Mouse (Mus musculus) myocyte (in vitro differentiated cells): Measurements from ENCODE around the gene Abcg4. TPM values are rescaled to one million over a fixed set of nuclear protein-coding genes. Genes with fewer than 3 reads are reported as not detected.
A peak's percentile ranks its signal among the peaks of the same experiment; 100 is the strongest.
"Not testable (repeated sequence)": the region's sequence is repeated elsewhere in the genome, so short reads cannot be mapped to it uniquely, and the experiment has no call there.

Source experiments
- H3K27me3 ChIP-seq: one replicate; pipeline ENCODE4 v1.6.1; 2011; ENCODE audit not compliant: control insufficient read depth, insufficient read depth, insufficient read length
- H3K36me3 ChIP-seq: one replicate; pipeline ENCODE4 v1.6.1; 2011; ENCODE audit not compliant: control insufficient read depth, insufficient read depth
- H3K4me2 ChIP-seq: one replicate; pipeline ENCODE4 v1.6.1; 2011; ENCODE audit warnings: low read depth, control low read depth
- H3K4me3 ChIP-seq: one replicate; pipeline ENCODE4 v1.5.1; 2011; ENCODE audit warnings: mild to moderate bottlenecking, control low read depth, moderate library complexity
- H3K79me2 ChIP-seq: one replicate; pipeline ENCODE4 v1.6.1; 2011; ENCODE audit not compliant: control insufficient read depth, insufficient read depth
- H3ac ChIP-seq: one replicate; pipeline ENCODE4 v1.6.1; 2011; ENCODE audit not compliant: control insufficient read depth, insufficient read length
- CEBPB ChIP-seq: IDR thresholded peaks from 2 replicates; pipeline ENCODE4 v1.6.1; 2011; ENCODE audit warnings: mild to moderate bottlenecking, moderate library complexity; ENCODE audit not compliant: poor library complexity, insufficient read depth, severe bottlenecking
- E2F4 ChIP-seq: IDR thresholded peaks from one replicate; pipeline ENCODE4 v1.6.1; 2011; ENCODE audit warnings: mild to moderate bottlenecking, control low read depth, moderate library complexity; ENCODE audit not compliant: insufficient read depth
- MAX ChIP-seq: IDR thresholded peaks from one replicate; pipeline ENCODE4 v1.6.1; 2011; ENCODE audit warnings: low read depth, mild to moderate bottlenecking, control low read depth
- MYOD1 ChIP-seq, 3 experiments: IDR thresholded peaks; one replicate each; pipeline ENCODE4 v1.6.1; 2011; ENCODE audit warnings: control low read depth in 2 of 3, low read depth in 2 of 3, mild to moderate bottlenecking in 2 of 3, moderate library complexity in 1 of 3; ENCODE audit not compliant: insufficient read length in 2 of 3, control insufficient read depth in 1 of 3
- MYOG ChIP-seq, 3 experiments: IDR thresholded peaks; one replicate each; pipeline ENCODE4 v1.6.1; 2011; ENCODE audit warnings: control low read depth in 2 of 3, low read depth in 2 of 3, mild to moderate bottlenecking in 2 of 3; ENCODE audit not compliant: insufficient read length in 2 of 3, control insufficient read depth in 1 of 3, insufficient read depth in 1 of 3
- POLR2A ChIP-seq: IDR thresholded peaks from one replicate; pipeline ENCODE4 v1.6.1; 2011; ENCODE audit warnings: low read depth, mild to moderate bottlenecking, control low read depth, moderate library complexity; ENCODE audit not compliant: insufficient read length
- POLR2AphosphoS2 ChIP-seq: IDR thresholded peaks from one replicate; pipeline ENCODE4 v1.6.1; 2011; ENCODE audit warnings: low read depth, control low read depth; ENCODE audit not compliant: insufficient read length
- SRF ChIP-seq: IDR thresholded peaks from one replicate; pipeline ENCODE4 v1.6.1; 2011; ENCODE audit warnings: low read depth; ENCODE audit not compliant: control insufficient read depth, insufficient read length
- TCF12 ChIP-seq: IDR thresholded peaks from one replicate; pipeline ENCODE4 v1.6.1; 2011; ENCODE audit warnings: mild to moderate bottlenecking, control low read depth; ENCODE audit not compliant: poor library complexity, insufficient read depth, severe bottlenecking
- TCF3 ChIP-seq: IDR thresholded peaks from one replicate; pipeline ENCODE4 v1.6.1; 2011; ENCODE audit warnings: low read depth, control low read depth; ENCODE audit not compliant: insufficient read length
- USF1 ChIP-seq: IDR thresholded peaks from one replicate; pipeline ENCODE4 v1.6.1; 2011; ENCODE audit warnings: low read depth, mild to moderate bottlenecking, control low read depth, moderate library complexity
- polyA plus RNA-seq: library from polyadenylated mRNA; unstranded; fragments of >200 nt; fragmentation: generic; extraction: Trizol; gene quantifications from one replicate; pipeline ENCODE4 v1.2.1, GENCODE M21; 2012; ENCODE audit warnings: missing spikeins

Abcg4 gene
- polyA plus RNA-seq: 0.10 TPM

- Histone ChIP-seq H3K4me3 (no peak within 1 kb of the TSS), H3K4me2 (no peak within 1 kb of the TSS), H3K79me2 (no peaks in the 10 kb centered on the region), H3K36me3 (peaks cover 31% of the 10 kb centered on the region), H3K27me3 (no peaks in the 10 kb centered on the region), H3ac (no peak within 1 kb of the TSS)
- no peak for TF ChIP-seq POLR2A
- TF ChIP-seq MYOG (IDR thresholded peaks at IDR 0.05; ENCODE audit: control insufficient read depth in 1 of 3, insufficient read depth in 1 of 3, insufficient read length in 2 of 3, low read depth in 2 of 3): no peak
- no peak for TF ChIP-seq E2F4
- TF ChIP-seq MAX: no peak
- TF ChIP-seq USF1: no peak
- no peak for TF ChIP-seq CEBPB
- TF ChIP-seq POLR2AphosphoS2: no peak
- TF ChIP-seq TCF12: no peak
- no peak for TF ChIP-seq MYOD1 (IDR thresholded peaks at IDR 0.05; ENCODE audit: control insufficient read depth in 1 of 3, insufficient read length in 2 of 3, low read depth in 2 of 3)
- TF ChIP-seq TCF3: no peak
Measured at GRCm38 (mm10) chr9:44288076-44288958, at the start of gene Abcg4. TSS of gene Abcg4 (minus strand) at chr9:44288615.

GRCm38 (mm10) chr9:44337436-44338169 lies 49.2 kb upstream of the Abcg4 start:
- H3K27me3 ChIP-seq: no peaks in the 10 kb centered on the region
- peak overlapping the region; percentile 76 for H3K4me3 ChIP-seq
- no peak for TF ChIP-seq USF1
- peak; percentile 65 for TF ChIP-seq POLR2A
- TF ChIP-seq POLR2AphosphoS2: peak; percentile 98
- peaks cover 31% of the 10 kb centered on the region for H3K79me2 ChIP-seq
- peaks cover 22% of the 10 kb centered on the region for H3K36me3 ChIP-seq
- peak overlapping the region; percentile 80 for H3K4me2 ChIP-seq
- no peak overlapping the region for H3ac ChIP-seq

- H3K4me2 ChIP-seq: peak overlapping the region; percentile 80
- peak overlapping the region; percentile 76 for H3K4me3 ChIP-seq
- TF ChIP-seq SRF (no peak), POLR2AphosphoS2 (peak; percentile 60)
- peaks cover 27% of the 10 kb centered on the region for H3K79me2 ChIP-seq
- no peak overlapping the region for H3ac ChIP-seq
- H3K27me3 ChIP-seq: no peaks in the 10 kb centered on the region
- H3K36me3 ChIP-seq: peaks cover 28% of the 10 kb centered on the region
Measured at GRCm38 (mm10) chr9:44336964-44337363, 48.5 kb upstream of the Abcg4 start.

GRCm38 (mm10) chr9:44336513-44336912 lies 48.1 kb upstream of the Abcg4 start:
- Histone ChIP-seq H3K4me3 (peak overlapping the region; percentile 76), H3K4me2 (peak overlapping the region; percentile 80), H3K79me2 (peaks cover 27% of the 10 kb centered on the region), H3K36me3 (peaks cover 32% of the 10 kb centered on the region)
- H3K27me3 ChIP-seq, H3ac ChIP-seq: not testable (repeated sequence)
- TF ChIP-seq POLR2AphosphoS2: peak; percentile 54

- peak overlapping the region; percentile 86 for H3ac ChIP-seq
- TF ChIP-seq USF1 (no peak), MAX (no peak)
- peaks cover 37% of the 10 kb centered on the region for H3K36me3 ChIP-seq
- H3K27me3 ChIP-seq: no peaks in the 10 kb centered on the region
- peaks cover 27% of the 10 kb centered on the region for H3K79me2 ChIP-seq
- H3K4me2 ChIP-seq: peak overlapping the region; percentile 80
- peak overlapping the region; percentile 76 for H3K4me3 ChIP-seq
Measured at GRCm38 (mm10) chr9:44336093-44336406, 47.6 kb upstream of the Abcg4 start.
